Mouse (Mus musculus) myocyte (in vitro differentiated cells): Measurements from ENCODE around the gene Ccdc91.

Experiments used
- E2F4 ChIP-seq: IDR thresholded peaks from one replicate; pipeline ENCODE4 v1.6.1; 2011; ENCODE audit warnings: mild to moderate bottlenecking, control low read depth, moderate library complexity; ENCODE audit not compliant: insufficient read depth
- MAX ChIP-seq: IDR thresholded peaks from one replicate; pipeline ENCODE4 v1.6.1; 2011; ENCODE audit warnings: low read depth, mild to moderate bottlenecking, control low read depth
- MYOG ChIP-seq, 3 experiments: IDR thresholded peaks; one replicate each; pipeline ENCODE4 v1.6.1; 2011; ENCODE audit warnings: control low read depth in 2 of 3, low read depth in 2 of 3, mild to moderate bottlenecking in 2 of 3; ENCODE audit not compliant: insufficient read length in 2 of 3, control insufficient read depth in 1 of 3, insufficient read depth in 1 of 3
- POLR2A ChIP-seq: IDR thresholded peaks from one replicate; pipeline ENCODE4 v1.6.1; 2011; ENCODE audit warnings: low read depth, mild to moderate bottlenecking, control low read depth, moderate library complexity; ENCODE audit not compliant: insufficient read length
- REST ChIP-seq: IDR thresholded peaks from one replicate; pipeline ENCODE4 v1.6.1; 2011; ENCODE audit warnings: mild to moderate bottlenecking, control low read depth, moderate library complexity; ENCODE audit not compliant: insufficient read depth, insufficient read length
- SRF ChIP-seq: IDR thresholded peaks from one replicate; pipeline ENCODE4 v1.6.1; 2011; ENCODE audit warnings: low read depth; ENCODE audit not compliant: control insufficient read depth, insufficient read length
- TCF12 ChIP-seq: IDR thresholded peaks from one replicate; pipeline ENCODE4 v1.6.1; 2011; ENCODE audit warnings: mild to moderate bottlenecking, control low read depth; ENCODE audit not compliant: poor library complexity, insufficient read depth, severe bottlenecking
- USF1 ChIP-seq: IDR thresholded peaks from one replicate; pipeline ENCODE4 v1.6.1; 2011; ENCODE audit warnings: low read depth, mild to moderate bottlenecking, control low read depth, moderate library complexity

DNA sequence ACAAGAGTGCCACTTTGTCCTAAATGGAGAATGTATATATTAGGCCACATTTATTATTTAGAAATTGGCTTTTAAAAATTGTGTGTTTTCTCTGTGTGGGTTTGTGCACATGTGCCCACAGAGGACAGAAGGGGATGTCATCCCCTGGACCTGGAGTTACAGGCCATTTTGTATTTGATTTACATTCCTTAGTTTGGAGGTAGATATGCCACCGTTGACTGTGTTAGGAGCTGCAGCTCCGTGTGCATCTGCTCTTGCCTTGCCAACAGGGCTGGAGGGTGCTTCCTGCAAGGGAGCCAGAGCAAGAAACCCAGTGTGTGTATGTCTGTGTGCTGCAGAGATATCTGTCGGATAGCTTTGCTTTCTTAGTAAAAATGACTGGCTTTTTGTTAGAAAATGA, 83.7 kb downstream of the Ccdc91 start:
- TF ChIP-seq E2F4 (no peak), MAX (no peak), USF1 (no peak), POLR2A (no peak), MYOG (IDR thresholded peaks at IDR 0.05; ENCODE audit: control insufficient read depth in 1 of 3, insufficient read depth in 1 of 3, insufficient read length in 2 of 3, low read depth in 2 of 3) (no peak), REST (no peak), TCF12 (no peak), SRF (no peak)
